Mouse (Mus musculus) myocyte (in vitro differentiated cells): ENCODE measurements around the gene Supt5. TPM values are rescaled to one million over a fixed set of nuclear protein-coding genes. Genes with fewer than 3 reads are reported as not detected.

Experiments used
- H3K27me3 ChIP-seq: one replicate; pipeline ENCODE4 v1.6.1; 2011; ENCODE audit not compliant: control insufficient read depth, insufficient read depth, insufficient read length
- H3K36me3 ChIP-seq: one replicate; pipeline ENCODE4 v1.6.1; 2011; ENCODE audit not compliant: control insufficient read depth, insufficient read depth
- H3K4me2 ChIP-seq: one replicate; pipeline ENCODE4 v1.6.1; 2011; ENCODE audit warnings: low read depth, control low read depth
- H3K4me3 ChIP-seq: one replicate; pipeline ENCODE4 v1.5.1; 2011; ENCODE audit warnings: mild to moderate bottlenecking, control low read depth, moderate library complexity
- H3K79me2 ChIP-seq: one replicate; pipeline ENCODE4 v1.6.1; 2011; ENCODE audit not compliant: control insufficient read depth, insufficient read depth
- H3ac ChIP-seq: one replicate; pipeline ENCODE4 v1.6.1; 2011; ENCODE audit not compliant: control insufficient read depth, insufficient read length
- CEBPB ChIP-seq: IDR thresholded peaks from 2 replicates; pipeline ENCODE4 v1.6.1; 2011; ENCODE audit warnings: mild to moderate bottlenecking, moderate library complexity; ENCODE audit not compliant: poor library complexity, insufficient read depth, severe bottlenecking
- E2F4 ChIP-seq: IDR thresholded peaks from one replicate; pipeline ENCODE4 v1.6.1; 2011; ENCODE audit warnings: mild to moderate bottlenecking, control low read depth, moderate library complexity; ENCODE audit not compliant: insufficient read depth
- MAX ChIP-seq: IDR thresholded peaks from one replicate; pipeline ENCODE4 v1.6.1; 2011; ENCODE audit warnings: low read depth, mild to moderate bottlenecking, control low read depth
- MYOD1 ChIP-seq, 3 experiments: IDR thresholded peaks; one replicate each; pipeline ENCODE4 v1.6.1; 2011; ENCODE audit warnings: control low read depth in 2 of 3, low read depth in 2 of 3, mild to moderate bottlenecking in 2 of 3, moderate library complexity in 1 of 3; ENCODE audit not compliant: insufficient read length in 2 of 3, control insufficient read depth in 1 of 3
- MYOG ChIP-seq, 3 experiments: IDR thresholded peaks; one replicate each; pipeline ENCODE4 v1.6.1; 2011; ENCODE audit warnings: control low read depth in 2 of 3, low read depth in 2 of 3, mild to moderate bottlenecking in 2 of 3; ENCODE audit not compliant: insufficient read length in 2 of 3, control insufficient read depth in 1 of 3, insufficient read depth in 1 of 3
- POLR2A ChIP-seq: IDR thresholded peaks from one replicate; pipeline ENCODE4 v1.6.1; 2011; ENCODE audit warnings: low read depth, mild to moderate bottlenecking, control low read depth, moderate library complexity; ENCODE audit not compliant: insufficient read length
- POLR2AphosphoS2 ChIP-seq: IDR thresholded peaks from one replicate; pipeline ENCODE4 v1.6.1; 2011; ENCODE audit warnings: low read depth, control low read depth; ENCODE audit not compliant: insufficient read length
- REST ChIP-seq: IDR thresholded peaks from one replicate; pipeline ENCODE4 v1.6.1; 2011; ENCODE audit warnings: mild to moderate bottlenecking, control low read depth, moderate library complexity; ENCODE audit not compliant: insufficient read depth, insufficient read length
- SRF ChIP-seq: IDR thresholded peaks from one replicate; pipeline ENCODE4 v1.6.1; 2011; ENCODE audit warnings: low read depth; ENCODE audit not compliant: control insufficient read depth, insufficient read length
- TCF12 ChIP-seq: IDR thresholded peaks from one replicate; pipeline ENCODE4 v1.6.1; 2011; ENCODE audit warnings: mild to moderate bottlenecking, control low read depth; ENCODE audit not compliant: poor library complexity, insufficient read depth, severe bottlenecking
- TCF3 ChIP-seq: IDR thresholded peaks from one replicate; pipeline ENCODE4 v1.6.1; 2011; ENCODE audit warnings: low read depth, control low read depth; ENCODE audit not compliant: insufficient read length
- USF1 ChIP-seq: IDR thresholded peaks from one replicate; pipeline ENCODE4 v1.6.1; 2011; ENCODE audit warnings: low read depth, mild to moderate bottlenecking, control low read depth, moderate library complexity
- polyA plus RNA-seq: library from polyadenylated mRNA; unstranded; fragments of >200 nt; fragmentation: generic; extraction: Trizol; gene quantifications from one replicate; pipeline ENCODE4 v1.2.1, GENCODE M21; 2012; ENCODE audit warnings: missing spikeins

Supt5 gene
- polyA plus RNA-seq, 1 experiment: 84.2 TPM

- Histone ChIP-seq H3K27me3 (no peaks in the 10 kb centered on the region), H3K79me2 (peaks cover 46% of the 10 kb centered on the region), H3ac (no peak overlapping the region), H3K4me2 (no peak overlapping the region), H3K4me3 (no peak overlapping the region), H3K36me3 (no peaks in the 10 kb centered on the region)
- TF ChIP-seq REST: no peak
- TF ChIP-seq MAX: no peak
- no peak for TF ChIP-seq MYOD1 (IDR thresholded peaks at IDR 0.05; ENCODE audit: control insufficient read depth in 1 of 3, insufficient read length in 2 of 3, low read depth in 2 of 3)
- TF ChIP-seq MYOG (IDR thresholded peaks at IDR 0.05; ENCODE audit: control insufficient read depth in 1 of 3, insufficient read depth in 1 of 3, insufficient read length in 2 of 3, low read depth in 2 of 3): no peak
- no peak for TF ChIP-seq TCF3
- no peak for TF ChIP-seq POLR2AphosphoS2
- no peak for TF ChIP-seq TCF12
- no peak for TF ChIP-seq E2F4
- TF ChIP-seq CEBPB: no peak
- TF ChIP-seq USF1: no peak
- TF ChIP-seq SRF: no peak
- TF ChIP-seq POLR2A: no peak
Measured at GRCm38 (mm10) chr7:28373891-28374495, 35.4 kb upstream of the Supt5 start.

GRCm38 (mm10) chr7:28373131-28373581 is 34.6 kb upstream of the Supt5 start:
- H3K4me3 ChIP-seq: peak overlapping the region; percentile 86
- no peaks in the 10 kb centered on the region for H3K27me3 ChIP-seq
- no peak overlapping the region for H3ac ChIP-seq
- TF ChIP-seq SRF: no peak
- no peak for TF ChIP-seq CEBPB
- no peak for TF ChIP-seq MYOG (IDR thresholded peaks at IDR 0.05; ENCODE audit: control insufficient read depth in 1 of 3, insufficient read depth in 1 of 3, insufficient read length in 2 of 3, low read depth in 2 of 3)
- no peak for TF ChIP-seq MYOD1 (IDR thresholded peaks at IDR 0.05; ENCODE audit: control insufficient read depth in 1 of 3, insufficient read length in 2 of 3, low read depth in 2 of 3)
- no peak for TF ChIP-seq REST
- TF ChIP-seq TCF12: no peak
- no peak for TF ChIP-seq MAX
- TF ChIP-seq POLR2AphosphoS2: no peak
- no peak for TF ChIP-seq E2F4
- TF ChIP-seq TCF3: no peak
- TF ChIP-seq POLR2A: no peak
- no peak for TF ChIP-seq USF1
- peak overlapping the region; percentile 71 for H3K4me2 ChIP-seq
- H3K79me2 ChIP-seq: peaks cover 43% of the 10 kb centered on the region
- H3K36me3 ChIP-seq: no peaks in the 10 kb centered on the region

GRCm38 (mm10) chr7:28372251-28373108 is 33.9 kb upstream of the Supt5 start, which contains the start of gene Plekhg2:
Gene Plekhg2, minus strand, starts transcription at chr7:28372599.
- Histone ChIP-seq H3K4me3 (peak within 1 kb of the TSS; percentile 86), H3ac (peak within 1 kb of the TSS; percentile 58), H3K27me3 (no peaks in the 10 kb centered on the region), H3K79me2 (peaks cover 36% of the 10 kb centered on the region), H3K36me3 (no peaks in the 10 kb centered on the region), H3K4me2 (peak within 1 kb of the TSS; percentile 78)
- TF ChIP-seq MYOD1 (IDR thresholded peaks at IDR 0.05; ENCODE audit: control insufficient read depth in 1 of 3, insufficient read length in 2 of 3, low read depth in 2 of 3) (no peak), MYOG (IDR thresholded peaks at IDR 0.05; ENCODE audit: control insufficient read depth in 1 of 3, insufficient read depth in 1 of 3, insufficient read length in 2 of 3, low read depth in 2 of 3) (no peak), REST (no peak), POLR2A (peak; percentile 46), POLR2AphosphoS2 (no peak), E2F4 (peak; percentile 69), TCF3 (no peak), TCF12 (no peak), USF1 (no peak), MAX (no peak), SRF (peak; percentile 93), CEBPB (peak; percentile 51; the same call in 1 of the 2 replicates)

GRCm38 (mm10) chr7:28371514-28371989 is 33.0 kb upstream of the Supt5 start:
- no peaks in the 10 kb centered on the region for H3K36me3 ChIP-seq
- H3K79me2 ChIP-seq: peaks cover 27% of the 10 kb centered on the region
- peak overlapping the region; percentile 86 for H3K4me3 ChIP-seq
- no peaks in the 10 kb centered on the region for H3K27me3 ChIP-seq
- peak overlapping the region; percentile 58 for H3ac ChIP-seq
- TF ChIP-seq SRF: no peak
- TF ChIP-seq POLR2A: peak; percentile 55
- peak overlapping the region; percentile 78 for H3K4me2 ChIP-seq
